Mouse (Mus musculus) liver, adult 2 months (tissue): ENCODE data around the gene Snx14.

ENCODE experiments used
- CTCF ChIP-seq: fragments of 200-500 bp; IDR thresholded peaks from 2 replicates; pipeline ENCODE4 v1.5.1; 2011; ENCODE audit warnings: low read depth, low read length, control low read depth
- POLR2A ChIP-seq: fragments of 200-500 bp; IDR thresholded peaks from 2 replicates; pipeline ENCODE4 v1.6.1; 2011; ENCODE audit warnings: low read length, control low read depth; ENCODE audit not compliant: insufficient read depth; ENCODE audit errors: extremely low read depth

DNA sequence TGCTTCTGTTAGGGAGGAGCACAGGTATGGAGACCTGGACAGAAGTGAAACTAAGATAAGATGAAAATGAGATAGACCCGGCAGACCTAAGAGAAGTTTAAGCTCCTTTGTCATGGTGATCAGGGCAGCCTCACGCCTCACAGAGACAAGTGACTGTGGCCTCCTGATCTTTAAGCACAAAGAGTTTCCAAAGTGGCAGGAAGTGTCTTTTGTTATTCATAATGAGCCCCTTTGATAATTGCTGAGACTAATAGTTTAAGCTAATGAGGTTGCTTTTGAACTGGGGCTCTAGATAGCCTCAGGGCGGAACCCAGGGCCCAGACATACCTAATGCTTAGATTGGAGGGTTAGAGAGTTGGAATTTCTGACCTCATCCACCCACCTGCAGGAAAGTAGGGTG is 106.3 kb downstream of the Snx14 start:
- no peak for TF ChIP-seq CTCF
- no peak for TF ChIP-seq POLR2A
